Mouse (Mus musculus): Measurements from ENCODE around the gene Siglecf. TPM values are rescaled to one million over a fixed set of nuclear protein-coding genes. Genes with fewer than 3 reads are reported as not detected.

Gene Siglecf
- polyA plus RNA-seq, 1 experiment from 2014 or later, result not detected

DNA sequence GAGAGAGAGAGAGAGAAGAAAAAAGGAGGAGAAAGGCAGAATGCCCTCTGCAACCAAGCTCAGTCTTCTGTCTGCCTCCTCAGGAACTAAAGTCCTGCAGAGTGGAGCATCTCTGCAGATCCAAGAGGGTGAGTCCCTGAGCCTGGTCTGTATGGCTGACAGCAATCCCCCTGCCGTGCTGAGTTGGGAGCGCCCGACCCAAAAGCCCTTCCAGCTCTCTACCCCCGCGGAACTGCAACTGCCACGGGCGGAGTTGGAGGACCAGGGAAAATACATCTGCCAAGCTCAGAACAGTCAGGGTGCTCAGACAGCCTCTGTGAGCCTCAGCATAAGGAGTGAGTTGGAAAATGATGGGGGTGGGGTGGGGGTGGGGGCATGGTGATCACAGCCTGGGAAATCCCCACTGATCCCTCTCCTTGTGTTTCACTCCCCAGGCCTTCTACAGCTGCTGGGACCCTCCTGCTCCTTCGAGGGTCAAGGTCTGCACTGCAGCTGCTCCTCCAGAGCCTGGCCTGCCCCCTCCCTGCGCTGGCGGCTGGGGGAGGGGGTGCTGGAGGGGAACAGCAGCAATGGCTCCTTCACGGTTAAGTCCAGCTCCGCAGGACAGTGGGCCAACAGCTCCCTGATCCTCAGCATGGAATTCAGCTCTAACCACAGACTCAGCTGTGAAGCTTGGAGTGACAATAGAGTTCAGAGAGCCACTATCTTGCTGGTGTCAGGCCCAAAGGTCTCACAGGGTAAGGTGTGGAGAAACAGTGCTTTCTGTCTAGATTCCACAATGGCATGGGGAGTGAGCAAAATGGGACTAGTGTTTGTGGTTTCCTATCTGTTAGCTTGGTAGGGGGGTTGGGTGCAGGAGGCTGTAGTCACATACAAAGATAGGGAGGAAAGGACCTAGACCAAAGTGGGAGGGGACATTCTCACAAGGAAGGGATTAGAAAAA is 4.0 kb downstream of the Siglecf start:
- H3K4me3 ChIP-seq (ENCODE audit: low read depth, low read length), result no peak overlapping the region
- H3K4me2 ChIP-seq (ENCODE audit: low read length), result no peak overlapping the region
- no peaks in the 10 kb centered on the region for H3K9me3 ChIP-seq (replicated peaks; ENCODE audit: control insufficient read depth, low read length)
- no peaks in the 10 kb centered on the region for H3K4me1 ChIP-seq (ENCODE audit: control insufficient read depth, insufficient read depth, low read length)
- H3K27ac ChIP-seq (ENCODE audit: low read depth, low read length), result no peak overlapping the region
- ATAC-seq, result no peak
- 7% methylated on average over 11 of the region's 12 CpGs for WGBS
- DNase-seq (ENCODE audit: low spot score), result no peak
- H3K27me3 ChIP-seq (replicated peaks; ENCODE audit: control insufficient read depth, insufficient read depth, low read length), result no peaks in the 10 kb centered on the region
- H3K36me3 ChIP-seq (ENCODE audit: control insufficient read depth, insufficient read depth, low read length), result no peaks in the 10 kb centered on the region
- H3K9ac ChIP-seq (ENCODE audit: low read length), result no peak overlapping the region

GRCm38 (mm10) chr7:43358556-43358955 is 7.4 kb downstream of the Siglecf start:
- Histone ChIP-seq H3K4me3 (ENCODE audit: low read depth, low read length) (no peak overlapping the region), H3K9ac (ENCODE audit: low read length) (no peak overlapping the region), H3K4me2 (ENCODE audit: low read length) (no peak overlapping the region), H3K27me3 (replicated peaks; ENCODE audit: control insufficient read depth, insufficient read depth, low read length) (no peaks in the 10 kb centered on the region), H3K4me1 (ENCODE audit: control insufficient read depth, insufficient read depth, low read length) (no peaks in the 10 kb centered on the region), H3K36me3 (ENCODE audit: control insufficient read depth, insufficient read depth, low read length) (no peaks in the 10 kb centered on the region), H3K9me3 (replicated peaks; ENCODE audit: control insufficient read depth, low read length) (no peaks in the 10 kb centered on the region), H3K27ac (ENCODE audit: low read depth, low read length) (no peak overlapping the region)
- DNase-seq (ENCODE audit: low spot score), result no peak
- 91% methylated on average over 3 of the region's 3 CpGs for WGBS
- no peak for ATAC-seq

DNA sequence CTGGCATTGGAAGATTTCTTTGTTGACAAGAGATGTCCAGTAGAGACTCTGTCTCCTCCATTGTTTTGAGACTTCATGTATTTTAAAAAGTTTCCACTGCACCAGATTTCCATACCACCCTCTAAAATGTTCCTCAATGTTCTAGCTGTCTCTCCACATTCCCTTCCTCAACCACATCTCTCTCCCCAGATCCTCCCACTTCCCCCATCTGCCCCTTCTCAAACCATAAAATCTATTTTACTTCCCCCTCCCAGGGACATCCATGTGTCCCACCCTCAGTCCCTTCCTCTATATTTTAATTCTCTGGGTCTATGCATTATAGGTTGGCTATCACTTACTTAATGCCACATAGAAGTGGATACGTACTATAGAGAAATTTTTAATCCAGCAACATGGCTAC is 10.3 kb downstream of the Siglecf start:
- ATAC-seq (no peak), DNase-seq (ENCODE audit: low spot score) (no peak)
- Histone ChIP-seq H3K27me3 (replicated peaks; ENCODE audit: control insufficient read depth, insufficient read depth, low read length) (no peaks in the 10 kb centered on the region), H3K4me2 (ENCODE audit: low read length) (no peak overlapping the region), H3K27ac (ENCODE audit: low read depth, low read length) (no peak overlapping the region), H3K4me3 (ENCODE audit: low read depth, low read length) (no peak overlapping the region), H3K36me3 (ENCODE audit: control insufficient read depth, insufficient read depth, low read length) (no peaks in the 10 kb centered on the region), H3K9me3 (replicated peaks; ENCODE audit: control insufficient read depth, low read length) (no peaks in the 10 kb centered on the region), H3K9ac (ENCODE audit: low read length) (no peak overlapping the region), H3K4me1 (ENCODE audit: control insufficient read depth, insufficient read depth, low read length) (no peaks in the 10 kb centered on the region)
- WGBS, result 85% methylated on average over 1 of the region's 1 CpGs

DNA sequence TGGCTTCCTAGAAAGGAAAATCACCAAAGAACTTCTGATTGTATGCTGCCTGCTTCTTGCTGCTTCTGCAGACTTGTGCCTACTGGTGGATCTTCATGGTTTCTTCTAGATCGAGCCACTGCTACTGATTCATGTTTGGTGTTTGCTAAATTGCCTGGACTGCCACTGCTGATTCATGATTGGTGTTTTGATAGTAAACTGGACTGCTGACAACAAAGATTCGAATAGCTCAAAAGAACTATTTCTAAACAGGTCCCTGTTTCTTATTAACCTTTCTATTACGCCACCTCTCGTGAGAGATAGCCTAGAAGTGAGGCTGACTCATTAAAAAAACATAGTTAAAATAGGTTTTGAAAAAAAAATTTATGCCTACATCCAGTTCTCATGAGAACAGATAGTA is 10.9 kb downstream of the Siglecf start:
- 75% methylated on average over 4 of the region's 4 CpGs for WGBS
- DNase-seq (ENCODE audit: low spot score), result no peak

DNA sequence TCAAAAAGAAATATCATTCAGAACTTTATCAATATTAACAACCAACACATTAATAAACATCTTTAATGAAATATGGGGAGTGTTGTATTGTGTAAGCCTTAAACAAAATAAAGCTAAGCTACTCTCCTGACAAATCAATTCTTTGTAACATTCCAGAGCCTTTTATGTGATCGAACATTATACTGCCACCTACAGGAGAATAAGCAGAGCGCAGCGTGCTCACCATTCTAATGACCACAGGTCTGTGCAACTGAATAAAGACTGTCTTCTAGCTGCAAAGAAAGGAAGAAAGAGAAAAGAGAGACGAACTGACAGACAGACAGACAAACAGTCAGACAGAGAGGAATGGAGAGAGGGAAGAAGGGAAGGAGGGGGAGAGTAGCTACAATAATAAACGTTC is 27.1 kb downstream of the Siglecf start:
- Histone ChIP-seq H3K27ac (ENCODE audit: low read depth, low read length) (no peak overlapping the region), H3K4me1 (ENCODE audit: control insufficient read depth, insufficient read depth, low read length) (no peaks in the 10 kb centered on the region), H3K4me2 (ENCODE audit: low read length) (no peak overlapping the region), H3K27me3 (replicated peaks; ENCODE audit: control insufficient read depth, insufficient read depth, low read length) (no peaks in the 10 kb centered on the region), H3K9me3 (replicated peaks; ENCODE audit: control insufficient read depth, low read length) (no peaks in the 10 kb centered on the region), H3K4me3 (ENCODE audit: low read depth, low read length) (no peak overlapping the region), H3K9ac (ENCODE audit: low read length) (no peak overlapping the region), H3K36me3 (ENCODE audit: control insufficient read depth, insufficient read depth, low read length) (no peaks in the 10 kb centered on the region)
- peak; percentile 75 for DNase-seq (ENCODE audit: low spot score)
- WGBS, result 13% methylated on average over 5 of the region's 5 CpGs
- ATAC-seq, result no peak

More for the DNA sequence above, 10.9 kb downstream of the Siglecf start:
- no peak for ATAC-seq
- Histone ChIP-seq H3K4me3 (ENCODE audit: low read depth, low read length) (no peak overlapping the region), H3K4me2 (ENCODE audit: low read length) (no peak overlapping the region), H3K27me3 (replicated peaks; ENCODE audit: control insufficient read depth, insufficient read depth, low read length) (no peaks in the 10 kb centered on the region), H3K36me3 (ENCODE audit: control insufficient read depth, insufficient read depth, low read length) (no peaks in the 10 kb centered on the region), H3K9me3 (replicated peaks; ENCODE audit: control insufficient read depth, low read length) (no peaks in the 10 kb centered on the region), H3K27ac (ENCODE audit: low read depth, low read length) (no peak overlapping the region), H3K4me1 (ENCODE audit: control insufficient read depth, insufficient read depth, low read length) (no peaks in the 10 kb centered on the region), H3K9ac (ENCODE audit: low read length) (no peak overlapping the region)

DNA sequence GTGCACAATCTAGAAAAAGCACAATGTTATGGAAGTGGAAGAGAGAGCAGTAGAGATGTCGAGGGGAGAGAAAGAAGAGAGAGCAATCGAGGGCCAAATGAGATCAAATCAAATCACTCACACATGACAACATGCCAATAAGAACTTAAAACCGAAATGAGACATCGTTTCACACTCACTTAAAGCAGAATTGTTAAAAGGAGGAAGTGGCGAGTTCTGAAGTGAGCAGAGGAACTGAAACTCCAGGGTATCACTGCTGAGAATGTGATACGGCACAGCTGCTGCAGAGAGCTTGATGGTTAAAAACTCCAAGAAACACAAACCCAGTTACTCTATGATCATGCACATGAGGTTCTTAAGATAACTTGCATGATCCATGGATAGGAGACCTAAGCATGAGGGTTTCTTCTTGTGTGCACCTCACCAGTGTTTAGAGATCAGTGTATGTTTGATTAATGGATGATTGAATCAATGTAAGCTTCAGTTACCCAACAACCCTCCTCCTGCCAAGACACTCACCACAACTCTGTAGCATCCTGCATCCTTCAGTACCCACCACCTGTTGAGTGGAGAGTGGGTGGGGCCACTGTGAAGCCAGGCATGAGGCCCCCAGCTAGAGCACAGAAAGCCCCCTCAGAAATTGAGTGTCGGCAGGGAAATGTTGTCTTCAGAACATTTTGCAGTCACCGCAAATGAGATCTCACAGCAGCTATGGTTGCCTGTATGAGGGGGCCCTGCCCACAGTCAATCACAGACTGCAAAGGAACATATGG is 41.4 kb downstream of the Siglecf start:
- Histone ChIP-seq H3K36me3 (ENCODE audit: control insufficient read depth, insufficient read depth, low read length) (no peaks in the 10 kb centered on the region), H3K27me3 (replicated peaks; ENCODE audit: control insufficient read depth, insufficient read depth, low read length) (no peaks in the 10 kb centered on the region), H3K4me2 (ENCODE audit: low read length) (no peak overlapping the region), H3K4me1 (ENCODE audit: control insufficient read depth, insufficient read depth, low read length) (no peaks in the 10 kb centered on the region), H3K9me3 (replicated peaks; ENCODE audit: control insufficient read depth, low read length) (no peaks in the 10 kb centered on the region), H3K9ac (ENCODE audit: low read length) (no peak overlapping the region), H3K27ac (ENCODE audit: low read depth, low read length) (no peak overlapping the region), H3K4me3 (ENCODE audit: low read depth, low read length) (no peak overlapping the region)
- DNase-seq (ENCODE audit: low spot score) (no peak), ATAC-seq (no peak)
- 84% methylated on average over 8 of the region's 8 CpGs for WGBS

- Histone ChIP-seq H3K4me1 (ENCODE audit: control insufficient read depth, insufficient read depth, low read length) (no peaks in the 10 kb centered on the region), H3K27me3 (replicated peaks; ENCODE audit: control insufficient read depth, insufficient read depth, low read length) (no peaks in the 10 kb centered on the region), H3K36me3 (ENCODE audit: control insufficient read depth, insufficient read depth, low read length) (no peaks in the 10 kb centered on the region), H3K4me3 (ENCODE audit: low read depth, low read length) (no peak overlapping the region), H3K9me3 (replicated peaks; ENCODE audit: control insufficient read depth, low read length) (no peaks in the 10 kb centered on the region), H3K4me2 (ENCODE audit: low read length) (no peak overlapping the region), H3K9ac (ENCODE audit: low read length) (no peak overlapping the region), H3K27ac (ENCODE audit: low read depth, low read length) (no peak overlapping the region)
- 83% methylated on average over 2 of the region's 2 CpGs for WGBS
- ATAC-seq, result no peak
- no peak for DNase-seq (ENCODE audit: low spot score)
Measured at GRCm38 (mm10) chr7:43399501-43399900, 48.4 kb downstream of the Siglecf start.

DNA sequence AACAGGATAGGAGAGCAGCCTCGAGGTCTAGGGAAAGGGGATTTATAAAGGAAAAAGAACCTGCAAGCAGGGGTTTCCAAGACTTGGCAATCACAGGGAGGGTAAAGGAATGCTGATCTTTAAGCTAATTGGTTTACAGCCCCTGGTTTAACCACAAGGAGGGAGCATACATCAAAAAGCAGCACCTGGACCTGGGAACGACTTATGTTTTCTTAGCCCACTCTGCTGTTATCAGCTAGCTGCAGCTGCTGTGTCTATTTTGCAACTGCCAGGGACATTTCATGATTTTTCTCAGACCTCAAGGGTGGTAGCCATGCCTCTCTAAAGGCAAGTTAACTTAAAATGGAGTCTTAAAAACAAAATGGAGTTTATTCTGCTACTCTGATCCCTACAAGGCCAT is 51.6 kb downstream of the Siglecf start:
- H3K27me3 ChIP-seq (replicated peaks; ENCODE audit: control insufficient read depth, insufficient read depth, low read length), result no peaks in the 10 kb centered on the region
- no peak overlapping the region for H3K27ac ChIP-seq (ENCODE audit: low read depth, low read length)
- ATAC-seq (no peak), DNase-seq (ENCODE audit: low spot score) (no peak)
- 53% methylated on average over 2 of the region's 2 CpGs for WGBS
- no peaks in the 10 kb centered on the region for H3K4me1 ChIP-seq (ENCODE audit: control insufficient read depth, insufficient read depth, low read length)
- H3K9ac ChIP-seq (ENCODE audit: low read length), result no peak overlapping the region
- H3K4me2 ChIP-seq (ENCODE audit: low read length), result no peak overlapping the region
- H3K36me3 ChIP-seq (ENCODE audit: control insufficient read depth, insufficient read depth, low read length), result no peaks in the 10 kb centered on the region
- no peak overlapping the region for H3K4me3 ChIP-seq (ENCODE audit: low read depth, low read length)
- no peaks in the 10 kb centered on the region for H3K9me3 ChIP-seq (replicated peaks; ENCODE audit: control insufficient read depth, low read length)

- no peak for DNase-seq (ENCODE audit: low spot score)
- Histone ChIP-seq H3K4me1 (ENCODE audit: control insufficient read depth, insufficient read depth, low read length) (no peaks in the 10 kb centered on the region), H3K4me3 (ENCODE audit: low read depth, low read length) (no peak overlapping the region), H3K4me2 (ENCODE audit: low read length) (no peak overlapping the region), H3K36me3 (ENCODE audit: control insufficient read depth, insufficient read depth, low read length) (no peaks in the 10 kb centered on the region), H3K9me3 (replicated peaks; ENCODE audit: control insufficient read depth, low read length) (no peaks in the 10 kb centered on the region), H3K27ac (ENCODE audit: low read depth, low read length) (no peak overlapping the region), H3K27me3 (replicated peaks; ENCODE audit: control insufficient read depth, insufficient read depth, low read length) (no peaks in the 10 kb centered on the region), H3K9ac (ENCODE audit: low read length) (no peak overlapping the region)
- 80% methylated on average over 3 of the region's 3 CpGs for WGBS
- no peak for ATAC-seq
Measured at GRCm38 (mm10) chr7:43407573-43407972, 56.4 kb downstream of the Siglecf start.

Measured in forebrain, embryonic 14.5 days (tissue).